Mouse (Mus musculus): ENCODE results near the gene Alad. TPM values are rescaled to one million over a fixed set of nuclear protein-coding genes. Genes with fewer than 3 reads are reported as not detected.

Alad gene
- total RNA-seq (2014; rRNA removed): 35.8 and 37.6 TPM in 2 replicates
- polyA plus RNA-seq (2015; fragmentation: Nextera tagmentation; extraction: Ambion mirVana): 74.7 and 74.9 TPM in 2 replicates

DNA sequence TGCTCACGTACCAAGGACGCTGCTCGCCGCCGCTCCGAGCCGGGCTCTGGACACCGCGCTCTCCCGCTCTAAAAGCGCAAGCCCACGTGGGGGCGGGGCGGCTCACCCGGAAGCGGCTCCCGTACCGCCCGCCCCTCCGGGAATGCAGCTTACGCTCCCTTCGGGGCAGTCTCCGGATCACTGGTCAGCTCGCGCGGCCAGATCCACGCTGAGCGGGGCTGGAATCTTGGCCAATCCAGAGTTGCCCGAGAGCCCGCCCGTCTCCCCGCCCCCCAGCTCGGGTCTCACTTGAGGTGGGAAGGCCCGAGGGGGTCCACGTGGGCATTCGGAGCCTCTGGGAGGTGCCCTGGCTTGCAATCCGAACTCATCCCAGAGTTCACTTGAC, at the start of gene Alad:
TSS of gene Alad (minus strand) at position 70 of the 385 bp plus-strand sequence.
- Histone ChIP-seq H3K36me3 (ENCODE audit: insufficient read depth) (no peaks in the 10 kb centered on the region), H3K9ac (peak within 1 kb of the TSS; percentile 68), H3K9me3 (ENCODE audit: low read length) (no peaks in the 10 kb centered on the region), H3K27me3 (ENCODE audit: insufficient read depth, low read length) (no peaks in the 10 kb centered on the region), H3K4me2 (ENCODE audit: low read depth) (peak within 1 kb of the TSS; percentile 72), H3K27ac (ENCODE audit: low read depth, low read length) (peak within 1 kb of the TSS; percentile 66), H3K4me1 (ENCODE audit: insufficient read depth) (peaks cover 12% of the 10 kb centered on the region; the same call in 1 of the 2 replicates), H3K4me3 (ENCODE audit: low read depth, low read length) (peak within 1 kb of the TSS; percentile 59)
- WGBS: 1% methylated on average over 37 of the region's 37 CpGs
- TF ChIP-seq CTCF (IDR thresholded peaks at IDR 0.05; ENCODE audit: low read depth): no peak
- DNase-seq (peak; percentile 84), ATAC-seq (peak; percentile 89)

DNA sequence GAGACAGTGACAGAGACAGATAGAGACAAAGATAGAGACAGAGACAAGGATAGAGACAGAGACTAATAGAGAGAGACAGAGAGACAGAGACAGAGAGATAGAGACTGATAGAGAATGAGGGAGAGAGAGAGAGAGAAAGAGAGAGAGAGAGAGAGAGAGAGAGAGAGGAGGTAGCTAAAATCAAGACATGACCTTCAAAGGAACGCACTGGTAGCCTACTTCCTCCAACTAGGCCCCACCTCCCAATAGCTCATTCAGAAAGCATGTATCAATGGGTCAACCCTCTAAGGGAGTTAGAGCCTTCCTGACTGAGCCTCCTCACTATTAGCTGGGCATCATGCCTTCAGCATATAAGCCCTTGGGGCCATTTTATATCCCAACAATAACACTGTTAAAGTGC, 48.6 kb upstream of the Alad start:
- no peak for TF ChIP-seq CTCF (IDR thresholded peaks at IDR 0.05; ENCODE audit: low read depth)
- 76% methylated on average over 1 of the region's 1 CpGs for WGBS
- Histone ChIP-seq H3K27me3 (ENCODE audit: insufficient read depth, low read length) (no peaks in the 10 kb centered on the region), H3K4me1 (ENCODE audit: insufficient read depth) (no peaks in the 10 kb centered on the region), H3K4me3 (ENCODE audit: low read depth, low read length) (no peak overlapping the region), H3K9ac (no peak overlapping the region), H3K36me3 (ENCODE audit: insufficient read depth) (no peaks in the 10 kb centered on the region), H3K9me3 (ENCODE audit: low read length) (no peaks in the 10 kb centered on the region), H3K4me2 (ENCODE audit: low read depth) (no peak overlapping the region), H3K27ac (ENCODE audit: low read depth, low read length) (no peak overlapping the region)
- ATAC-seq: no peak
- DNase-seq: no peak

DNA sequence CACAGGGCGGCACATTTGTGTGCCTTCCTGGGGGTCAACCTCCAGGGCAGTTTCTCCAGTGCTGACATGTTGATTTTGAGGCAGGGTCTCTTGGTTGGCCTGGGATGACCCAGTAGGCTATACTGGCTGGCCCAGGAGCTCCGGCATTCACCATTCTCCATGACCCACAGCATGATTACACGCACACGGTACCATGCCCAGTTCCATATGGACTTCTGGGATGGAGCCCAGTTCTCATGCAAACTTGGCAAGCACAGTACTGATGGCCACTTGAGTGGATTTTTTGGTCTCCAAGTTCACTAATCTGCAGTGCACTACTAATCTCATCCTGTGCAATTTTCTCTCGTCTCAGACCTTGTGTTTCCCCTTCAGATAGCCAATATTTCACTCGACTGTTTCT, 48.0 kb upstream of the Alad start:
- Histone ChIP-seq H3K4me1 (ENCODE audit: insufficient read depth) (no peaks in the 10 kb centered on the region), H3K36me3 (ENCODE audit: insufficient read depth) (no peaks in the 10 kb centered on the region), H3K27me3 (ENCODE audit: insufficient read depth, low read length) (no peaks in the 10 kb centered on the region), H3K9me3 (ENCODE audit: low read length) (no peaks in the 10 kb centered on the region), H3K9ac (no peak overlapping the region), H3K4me3 (ENCODE audit: low read depth, low read length) (no peak overlapping the region), H3K4me2 (ENCODE audit: low read depth) (no peak overlapping the region), H3K27ac (ENCODE audit: low read depth, low read length) (no peak overlapping the region)
- 78% methylated on average over 6 of the region's 6 CpGs for WGBS
- ATAC-seq: no peak
- TF ChIP-seq CTCF (IDR thresholded peaks at IDR 0.05; ENCODE audit: low read depth): no peak
- DNase-seq: no peak

DNA sequence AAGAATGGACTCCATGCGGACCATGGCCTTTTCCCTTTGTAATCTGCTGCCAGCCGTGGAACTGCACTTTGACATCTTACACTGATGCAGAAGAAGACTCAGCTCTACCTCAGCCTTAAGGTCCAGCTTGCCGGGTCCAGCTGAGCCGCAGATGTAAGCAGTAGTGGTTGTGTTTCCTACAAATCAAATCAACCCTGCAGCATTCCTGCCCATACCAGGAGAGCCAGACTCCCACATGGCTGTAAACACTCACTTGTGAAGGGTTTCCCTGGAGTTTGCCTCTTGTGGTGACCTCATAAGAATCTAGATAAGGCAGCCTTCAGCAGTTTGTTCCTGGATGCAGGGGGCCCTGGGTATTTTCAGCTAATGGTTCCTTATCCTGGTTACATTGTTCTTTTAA, 46.8 kb upstream of the Alad start:
- no peak overlapping the region for H3K9ac ChIP-seq
- no peak overlapping the region for H3K27ac ChIP-seq (ENCODE audit: low read depth, low read length)
- no peaks in the 10 kb centered on the region for H3K9me3 ChIP-seq (ENCODE audit: low read length)
- no peaks in the 10 kb centered on the region for H3K4me1 ChIP-seq (ENCODE audit: insufficient read depth)
- H3K36me3 ChIP-seq (ENCODE audit: insufficient read depth): no peaks in the 10 kb centered on the region
- H3K4me3 ChIP-seq (ENCODE audit: low read depth, low read length): no peak overlapping the region
- DNase-seq (no peak), ATAC-seq (no peak)
- TF ChIP-seq CTCF (IDR thresholded peaks at IDR 0.05; ENCODE audit: low read depth): no peak
- 88% methylated on average over 4 of the region's 4 CpGs for WGBS
- no peaks in the 10 kb centered on the region for H3K27me3 ChIP-seq (ENCODE audit: insufficient read depth, low read length)
- no peak overlapping the region for H3K4me2 ChIP-seq (ENCODE audit: low read depth)

DNA sequence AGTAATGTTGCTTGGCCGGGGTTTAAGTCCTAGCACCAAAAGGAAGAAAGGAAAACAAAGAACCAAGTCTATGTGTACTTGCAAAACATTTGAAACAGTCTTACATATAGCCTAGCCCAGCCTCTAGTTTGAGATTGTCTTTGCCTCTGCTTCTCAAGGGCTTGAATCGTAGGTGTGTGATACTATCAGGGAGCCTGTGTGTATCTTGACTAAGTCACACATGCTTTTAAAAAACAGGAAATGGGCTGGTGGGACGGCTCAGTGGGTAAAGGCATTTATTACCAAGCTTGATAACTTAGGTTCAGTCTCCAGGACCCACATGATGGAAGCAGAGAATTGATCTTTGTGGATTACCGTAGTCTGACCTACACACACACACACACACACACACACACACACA, 42.3 kb upstream of the Alad start:
- no peak overlapping the region for H3K27ac ChIP-seq (ENCODE audit: low read depth, low read length)
- TF ChIP-seq CTCF (IDR thresholded peaks at IDR 0.05; ENCODE audit: low read depth): no peak
- H3K4me3 ChIP-seq (ENCODE audit: low read depth, low read length): no peak overlapping the region
- H3K4me1 ChIP-seq (ENCODE audit: insufficient read depth): no peaks in the 10 kb centered on the region; the same call in 1 of the 2 replicates
- WGBS: 68% methylated on average over 4 of the region's 4 CpGs
- ATAC-seq: no peak
- H3K4me2 ChIP-seq (ENCODE audit: low read depth): no peak overlapping the region
- H3K36me3 ChIP-seq (ENCODE audit: insufficient read depth): no peaks in the 10 kb centered on the region
- no peak for DNase-seq
- H3K9me3 ChIP-seq (ENCODE audit: low read length): no peaks in the 10 kb centered on the region
- no peaks in the 10 kb centered on the region for H3K27me3 ChIP-seq (ENCODE audit: insufficient read depth, low read length)
- no peak overlapping the region for H3K9ac ChIP-seq

DNA sequence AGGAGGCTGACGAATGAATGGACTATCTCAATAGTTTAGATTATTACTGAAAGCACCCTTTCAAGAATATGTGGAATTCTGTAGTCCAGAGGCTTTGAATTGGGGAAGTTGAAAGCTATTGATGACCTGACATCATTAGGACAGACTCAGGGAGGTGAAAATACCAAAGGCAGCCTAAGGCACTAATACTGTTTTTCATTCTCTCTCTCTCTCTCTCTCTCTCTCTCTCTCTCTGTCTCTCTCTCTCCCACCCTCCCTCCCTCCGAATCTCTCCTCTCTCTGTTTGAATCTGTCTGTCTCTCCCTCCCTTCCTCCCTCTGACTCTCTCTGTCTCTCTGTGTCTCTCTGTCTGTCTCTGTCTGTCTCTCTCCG, 41.9 kb upstream of the Alad start:
- ATAC-seq (peak; percentile 47), DNase-seq (no peak)
- WGBS: 26% methylated on average over 3 of the region's 3 CpGs
- Histone ChIP-seq H3K27me3 (ENCODE audit: insufficient read depth, low read length) (no peaks in the 10 kb centered on the region), H3K36me3 (ENCODE audit: insufficient read depth) (no peaks in the 10 kb centered on the region), H3K9ac (0 out of 2 replicates have a peak overlapping the region, but pooled peaks have one; percentile 4), H3K4me3 (ENCODE audit: low read depth, low read length) (no peak overlapping the region), H3K4me2 (ENCODE audit: low read depth) (0 out of 2 replicates have a peak overlapping the region, but pooled peaks have one; percentile 14), H3K27ac (ENCODE audit: low read depth, low read length) (no peak overlapping the region), H3K9me3 (ENCODE audit: low read length) (no peaks in the 10 kb centered on the region), H3K4me1 (ENCODE audit: insufficient read depth) (no peaks in the 10 kb centered on the region; the same call in 1 of the 2 replicates)
- TF ChIP-seq CTCF (IDR thresholded peaks at IDR 0.05; ENCODE audit: low read depth): no peak

DNA sequence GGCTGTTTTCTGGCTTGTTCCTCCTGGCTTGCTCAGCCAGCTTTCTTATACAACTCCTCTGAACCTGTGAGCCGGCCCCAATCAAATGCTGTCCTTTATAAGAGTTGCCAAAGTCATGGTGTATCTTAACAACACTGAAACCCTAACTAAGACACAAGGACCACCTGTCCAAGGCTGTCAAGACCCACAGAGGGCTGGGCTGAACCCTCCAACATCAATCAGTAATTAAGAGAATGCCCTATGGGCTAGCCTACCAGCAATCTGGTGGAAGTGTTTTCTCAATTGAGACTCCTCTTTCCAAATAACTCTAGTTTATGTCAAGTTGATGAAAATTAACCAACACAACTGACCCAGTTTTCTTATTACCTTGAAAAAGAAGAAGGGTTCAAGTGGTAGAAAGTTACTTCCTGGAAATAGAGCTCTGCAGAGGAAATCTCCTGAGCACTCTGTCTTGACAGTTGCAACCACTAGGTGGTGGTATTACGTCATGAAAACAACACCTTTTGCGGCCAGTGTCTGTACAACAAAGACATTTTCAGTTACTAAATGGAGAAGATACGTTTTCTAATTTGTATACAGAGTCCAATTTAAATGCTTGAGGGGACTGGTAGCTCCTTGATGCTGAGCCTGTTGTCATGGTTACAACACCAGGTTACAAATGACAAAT, 41.4 kb upstream of the Alad start:
- Histone ChIP-seq H3K9ac (0 out of 2 replicates have a peak overlapping the region, but pooled peaks have one; percentile 4), H3K27ac (ENCODE audit: low read depth, low read length) (no peak overlapping the region), H3K36me3 (ENCODE audit: insufficient read depth) (no peaks in the 10 kb centered on the region), H3K9me3 (ENCODE audit: low read length) (no peaks in the 10 kb centered on the region), H3K27me3 (ENCODE audit: insufficient read depth, low read length) (no peaks in the 10 kb centered on the region), H3K4me1 (ENCODE audit: insufficient read depth) (no peaks in the 10 kb centered on the region; the same call in 1 of the 2 replicates), H3K4me3 (ENCODE audit: low read depth, low read length) (no peak overlapping the region), H3K4me2 (ENCODE audit: low read depth) (0 out of 2 replicates have a peak overlapping the region, but pooled peaks have one; percentile 14)
- TF ChIP-seq CTCF (IDR thresholded peaks at IDR 0.05; ENCODE audit: low read depth): peak; percentile 92
- WGBS: 23% methylated on average over 4 of the region's 4 CpGs
- ATAC-seq (peak; percentile 87), DNase-seq (peak; percentile 90)
